Mouse (Mus musculus): ENCODE data around the gene Masp2. TPM values are rescaled to one million over a fixed set of nuclear protein-coding genes. Genes with fewer than 3 reads are reported as not detected.

The Masp2 gene
- polyA plus RNA-seq, 1 experiment from 2014 or later, result 4.4 TPM

- no peaks in the 10 kb centered on the region for H3K4me1 ChIP-seq
- no peak overlapping the region for H3K4me2 ChIP-seq
- H3K27me3 ChIP-seq (replicated peaks), result no peaks in the 10 kb centered on the region
- no peak overlapping the region for H3K4me3 ChIP-seq (replicated peaks)
- H3K27ac ChIP-seq, result no peak overlapping the region
- ATAC-seq (ENCODE audit: insufficient read depth, low FRiP score, low read depth), result no peak
- 66% methylated on average over 10 of the region's 10 CpGs for WGBS
- H3K9me3 ChIP-seq, result no peaks in the 10 kb centered on the region
- peaks cover 9% of the 10 kb centered on the region for H3K36me3 ChIP-seq
- H3K9ac ChIP-seq, result no peak overlapping the region
Measured at GRCm38 (mm10) chr4:148603376-148604139, 1.2 kb downstream of the Masp2 start.

DNA sequence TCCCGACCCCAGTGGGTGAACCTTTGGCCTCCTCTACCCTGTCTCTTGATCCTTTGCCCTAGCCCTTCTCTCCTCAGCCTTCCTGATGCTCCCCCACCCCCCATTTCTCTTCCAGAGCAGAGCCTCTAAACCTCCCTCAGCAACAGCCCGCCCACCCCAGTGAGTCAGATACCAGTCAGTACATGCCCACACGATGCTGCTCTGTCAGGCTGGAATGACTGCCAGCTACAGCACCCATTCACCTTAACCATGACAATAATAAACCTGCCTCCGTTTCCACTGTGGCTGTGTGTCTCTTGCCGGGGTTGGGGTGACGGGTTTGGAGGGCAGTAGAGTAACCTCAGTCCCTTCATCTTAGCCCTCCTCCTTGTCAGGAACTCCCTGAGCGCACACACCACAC lies 1.8 kb downstream of the Masp2 start:
- Histone ChIP-seq H3K4me2 (no peak overlapping the region), H3K36me3 (peaks cover 4% of the 10 kb centered on the region; the same call in 1 of the 2 replicates), H3K27me3 (replicated peaks) (no peaks in the 10 kb centered on the region), H3K4me3 (replicated peaks) (no peak overlapping the region), H3K9me3 (no peaks in the 10 kb centered on the region), H3K4me1 (no peaks in the 10 kb centered on the region), H3K9ac (no peak overlapping the region), H3K27ac (peak overlapping the region; percentile 36; the same call in 1 of the 2 replicates)
- 74% methylated on average over 7 of the region's 7 CpGs for whole genome bisulfite sequencing
- ATAC-seq (ENCODE audit: insufficient read depth, low FRiP score, low read depth), result no peak

DNA sequence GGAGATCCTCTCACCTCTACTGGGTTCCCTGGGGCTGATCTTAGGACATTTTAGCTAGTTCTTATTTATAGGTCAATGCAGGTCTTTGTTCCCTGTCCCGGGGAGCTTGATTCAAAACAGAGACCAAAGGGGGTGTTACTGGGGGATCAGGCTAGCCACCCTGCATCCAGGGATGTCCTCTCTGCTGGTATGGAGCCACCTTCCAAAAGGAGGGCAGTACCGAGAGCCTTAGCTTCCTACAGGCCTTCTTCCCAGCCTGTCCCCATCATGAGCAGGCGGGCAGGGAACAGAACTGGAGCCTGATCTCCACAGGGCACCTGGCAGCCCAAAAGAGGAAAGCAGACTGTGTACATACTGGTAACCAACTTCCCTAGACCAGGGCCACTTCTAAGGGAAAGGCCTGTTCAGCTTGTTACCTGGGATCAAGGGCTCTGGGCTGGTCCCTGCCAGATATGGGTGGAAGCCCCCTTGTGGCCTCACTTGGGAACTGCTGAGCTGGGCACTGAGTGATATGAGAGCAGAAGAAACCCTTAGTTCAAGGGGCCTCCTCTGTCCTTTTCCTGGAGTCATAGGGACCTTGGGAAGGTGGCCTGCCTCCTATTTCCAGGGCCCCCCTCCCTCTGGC lies 2.3 kb downstream of the Masp2 start:
- no peak overlapping the region for H3K4me2 ChIP-seq
- WGBS, result 80% methylated on average over 3 of the region's 3 CpGs
- ATAC-seq (ENCODE audit: insufficient read depth, low FRiP score, low read depth), result peak; percentile 52; the same call in 1 of the 2 replicates
- no peaks in the 10 kb centered on the region for H3K27me3 ChIP-seq (replicated peaks)
- H3K4me3 ChIP-seq (replicated peaks), result no peak overlapping the region
- H3K9me3 ChIP-seq, result no peaks in the 10 kb centered on the region
- H3K36me3 ChIP-seq, result no peaks in the 10 kb centered on the region
- H3K27ac ChIP-seq, result peak overlapping the region; percentile 36; the same call in 1 of the 2 replicates
- no peak overlapping the region for H3K9ac ChIP-seq
- H3K4me1 ChIP-seq, result no peaks in the 10 kb centered on the region

DNA sequence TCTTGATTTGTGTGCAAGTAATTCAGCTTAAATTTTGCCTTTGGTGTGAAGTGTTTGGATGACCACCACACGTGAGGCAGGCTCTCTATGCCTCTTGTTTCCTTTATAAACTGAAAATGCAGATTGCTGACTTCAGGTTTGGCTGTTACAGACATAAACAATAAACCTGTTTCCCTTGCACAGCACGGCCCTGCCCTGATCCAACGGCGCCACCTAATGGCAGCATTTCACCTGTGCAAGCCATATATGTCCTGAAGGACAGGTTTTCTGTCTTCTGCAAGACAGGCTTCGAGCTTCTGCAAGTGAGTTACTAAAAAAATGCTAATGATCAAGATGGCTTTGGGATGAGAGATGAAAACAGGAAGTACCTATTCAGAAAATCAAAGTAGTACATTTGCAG lies 5.4 kb downstream of the Masp2 start:
- Histone ChIP-seq H3K4me2 (no peak overlapping the region), H3K27me3 (replicated peaks) (no peaks in the 10 kb centered on the region), H3K4me3 (replicated peaks) (no peak overlapping the region), H3K9me3 (no peaks in the 10 kb centered on the region), H3K9ac (no peak overlapping the region), H3K27ac (no peak overlapping the region), H3K36me3 (peaks cover 4% of the 10 kb centered on the region; the same call in 1 of the 2 replicates), H3K4me1 (no peaks in the 10 kb centered on the region)
- WGBS, result 29% methylated on average over 5 of the region's 5 CpGs
- no peak for ATAC-seq (ENCODE audit: insufficient read depth, low FRiP score, low read depth)

GRCm38 (mm10) chr4:148609805-148610204 lies 7.5 kb downstream of the Masp2 start:
- Histone ChIP-seq H3K27me3 (replicated peaks) (no peaks in the 10 kb centered on the region), H3K36me3 (peaks cover 16% of the 10 kb centered on the region; the same call in 1 of the 2 replicates), H3K4me1 (no peaks in the 10 kb centered on the region), H3K4me3 (replicated peaks) (no peak overlapping the region), H3K4me2 (no peak overlapping the region), H3K9ac (no peak overlapping the region), H3K9me3 (no peaks in the 10 kb centered on the region), H3K27ac (no peak overlapping the region)
- 80% methylated on average over 5 of the region's 5 CpGs for WGBS
- no peak for ATAC-seq (ENCODE audit: insufficient read depth, low FRiP score, low read depth)

- Histone ChIP-seq H3K27me3 (replicated peaks) (no peaks in the 10 kb centered on the region), H3K4me1 (no peaks in the 10 kb centered on the region), H3K9me3 (no peaks in the 10 kb centered on the region), H3K4me2 (no peak overlapping the region), H3K9ac (no peak overlapping the region), H3K4me3 (replicated peaks) (no peak overlapping the region), H3K27ac (no peak overlapping the region), H3K36me3 (peaks cover 23% of the 10 kb centered on the region; the same call in 1 of the 2 replicates)
- WGBS, result 71% methylated on average over 5 of the region's 5 CpGs
- ATAC-seq (ENCODE audit: insufficient read depth, low FRiP score, low read depth), result no peak
Measured at GRCm38 (mm10) chr4:148610631-148611364, 8.4 kb downstream of the Masp2 start.

GRCm38 (mm10) chr4:148612557-148612956 lies 10.2 kb downstream of the Masp2 start:
- no peak overlapping the region for H3K4me2 ChIP-seq
- no peaks in the 10 kb centered on the region for H3K9me3 ChIP-seq
- peaks cover 28% of the 10 kb centered on the region for H3K36me3 ChIP-seq
- H3K27ac ChIP-seq, result no peak overlapping the region
- ATAC-seq (ENCODE audit: insufficient read depth, low FRiP score, low read depth), result no peak
- no peak overlapping the region for H3K9ac ChIP-seq
- no peaks in the 10 kb centered on the region for H3K4me1 ChIP-seq
- no peaks in the 10 kb centered on the region for H3K27me3 ChIP-seq (replicated peaks)
- 36% methylated on average over 4 of the region's 4 CpGs for WGBS
- H3K4me3 ChIP-seq (replicated peaks), result no peak overlapping the region

GRCm38 (mm10) chr4:148613738-148614137 lies 11.4 kb downstream of the Masp2 start:
- no peak for ATAC-seq (ENCODE audit: insufficient read depth, low FRiP score, low read depth)
- H3K36me3 ChIP-seq, result peaks cover 34% of the 10 kb centered on the region

DNA sequence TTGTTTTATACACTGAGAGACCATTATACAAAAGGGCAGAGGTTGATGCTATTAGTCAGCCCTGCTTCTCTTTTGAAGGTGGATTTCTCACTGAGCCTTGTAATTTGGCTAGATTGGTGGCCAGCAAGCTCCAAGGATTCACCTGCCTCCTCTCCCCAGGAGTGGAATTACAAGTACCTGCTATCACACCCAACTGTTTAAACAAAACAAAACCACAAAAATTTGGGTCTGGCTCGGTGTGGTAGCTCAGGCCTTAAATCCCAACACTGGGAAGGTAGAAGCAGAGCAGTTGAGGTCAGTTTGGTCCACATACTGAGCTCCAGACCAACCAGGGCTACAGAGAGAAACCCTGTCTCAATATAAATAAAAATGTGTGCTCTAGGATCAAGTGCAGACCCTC lies 17.5 kb downstream of the Masp2 start:
- WGBS, result 61% methylated on average over 1 of the region's 1 CpGs
- no peak overlapping the region for H3K9ac ChIP-seq

More at GRCm38 (mm10) chr4:148613738-148614137, 11.4 kb downstream of the Masp2 start:
- 81% methylated on average over 9 of the region's 9 CpGs for WGBS
- H3K9ac ChIP-seq, result no peak overlapping the region
- no peak overlapping the region for H3K4me3 ChIP-seq (replicated peaks)
- no peaks in the 10 kb centered on the region for H3K4me1 ChIP-seq
- H3K9me3 ChIP-seq, result no peaks in the 10 kb centered on the region
- no peaks in the 10 kb centered on the region for H3K27me3 ChIP-seq (replicated peaks)
- no peak overlapping the region for H3K4me2 ChIP-seq
- no peak overlapping the region for H3K27ac ChIP-seq

DNA sequence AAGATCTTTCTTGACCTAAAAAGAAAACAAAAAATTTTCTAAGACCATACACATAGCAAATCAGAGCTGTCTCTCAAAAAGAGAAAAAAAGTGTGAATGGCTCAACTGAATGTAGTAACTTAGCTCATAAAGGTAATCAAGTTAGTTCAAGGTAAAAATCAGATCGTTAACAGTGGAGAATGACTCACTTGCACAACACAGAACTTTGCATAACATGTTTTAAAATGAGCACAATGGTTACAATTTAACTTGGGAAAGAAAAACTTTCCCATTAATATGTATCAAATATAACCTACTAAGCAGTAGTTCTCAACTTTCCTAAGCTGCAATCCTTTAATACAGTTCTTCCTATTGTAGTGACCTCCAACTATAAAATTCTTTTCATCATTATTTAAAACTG lies 18.4 kb downstream of the Masp2 start:
- Histone ChIP-seq H3K36me3 (peaks cover 60% of the 10 kb centered on the region), H3K4me1 (peaks cover 18% of the 10 kb centered on the region), H3K4me3 (replicated peaks) (no peak overlapping the region), H3K27ac (no peak overlapping the region), H3K27me3 (replicated peaks) (no peaks in the 10 kb centered on the region), H3K9me3 (no peaks in the 10 kb centered on the region), H3K4me2 (no peak overlapping the region), H3K9ac (no peak overlapping the region)
- WGBS, result 83% methylated on average over 1 of the region's 1 CpGs
- ATAC-seq (ENCODE audit: insufficient read depth, low FRiP score, low read depth), result no peak

More for the DNA sequence above, 17.5 kb downstream of the Masp2 start:
- no peak overlapping the region for H3K27ac ChIP-seq
- no peak overlapping the region for H3K4me2 ChIP-seq
- no peak for ATAC-seq (ENCODE audit: insufficient read depth, low FRiP score, low read depth)
- H3K36me3 ChIP-seq, result peaks cover 64% of the 10 kb centered on the region
- H3K4me3 ChIP-seq (replicated peaks), result no peak overlapping the region
- peaks cover 18% of the 10 kb centered on the region for H3K4me1 ChIP-seq
- no peaks in the 10 kb centered on the region for H3K27me3 ChIP-seq (replicated peaks)
- H3K9me3 ChIP-seq, result no peaks in the 10 kb centered on the region

GRCm38 (mm10) chr4:148622485-148622884 lies 20.1 kb downstream of the Masp2 start:
- no peak overlapping the region for H3K9ac ChIP-seq

DNA sequence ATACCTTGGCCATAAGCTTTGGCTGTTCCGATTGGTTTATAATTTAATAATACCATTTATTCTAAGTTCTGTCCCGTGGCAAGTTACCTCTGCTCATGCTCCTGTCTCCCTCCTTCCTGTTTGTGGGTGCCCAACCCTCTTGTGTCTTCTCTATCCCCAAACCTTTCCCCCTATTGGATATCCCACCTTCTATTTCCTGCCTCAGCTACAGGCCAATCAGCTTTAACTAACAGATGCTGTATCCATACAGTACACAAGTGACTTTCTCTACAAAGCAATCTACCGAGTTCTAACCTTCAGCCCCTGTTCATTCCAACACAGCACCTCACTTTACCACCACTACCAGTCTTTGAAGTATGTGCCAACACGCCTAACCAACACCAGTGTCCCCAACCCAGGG lies 21.3 kb downstream of the Masp2 start:
- Histone ChIP-seq H3K9me3 (no peaks in the 10 kb centered on the region), H3K27me3 (replicated peaks) (no peaks in the 10 kb centered on the region), H3K9ac (no peak overlapping the region), H3K4me3 (replicated peaks) (no peak overlapping the region), H3K4me2 (no peak overlapping the region), H3K36me3 (peaks cover 50% of the 10 kb centered on the region), H3K4me1 (peaks cover 18% of the 10 kb centered on the region), H3K27ac (no peak overlapping the region)
- ATAC-seq (ENCODE audit: insufficient read depth, low FRiP score, low read depth), result no peak
- WGBS, result 82% methylated on average over 4 of the region's 4 CpGs

More at GRCm38 (mm10) chr4:148622485-148622884, 20.1 kb downstream of the Masp2 start:
- H3K4me3 ChIP-seq (replicated peaks), result no peak overlapping the region
- no peak overlapping the region for H3K27ac ChIP-seq
- no peak overlapping the region for H3K4me2 ChIP-seq
- H3K36me3 ChIP-seq, result peaks cover 55% of the 10 kb centered on the region
- 89% methylated on average over 4 of the region's 4 CpGs for WGBS
- ATAC-seq (ENCODE audit: insufficient read depth, low FRiP score, low read depth), result no peak
- no peaks in the 10 kb centered on the region for H3K27me3 ChIP-seq (replicated peaks)
- H3K4me1 ChIP-seq, result peaks cover 18% of the 10 kb centered on the region
- H3K9me3 ChIP-seq, result no peaks in the 10 kb centered on the region

All from stomach, embryonic 15.5 days (tissue).